Mouse (Mus musculus): ENCODE results near the gene Hoxc10.

- TF ChIP-seq CTCF (conservative IDR thresholded peaks at IDR 0.05; ENCODE audit: low read length), result no peak
- no peak for TF ChIP-seq POU5F1 (IDR thresholded peaks at IDR 0.05; ENCODE audit: borderline replicate concordance, low read length)
These were observed 24.1 kb downstream of the Hoxc10 start, which contains the start of gene Hoxc8 for GRCm38 (mm10) chr15:102990461-102991397.
